Mouse (Mus musculus): ENCODE measurements around the gene Plekhh3.
A peak's percentile ranks its signal among the peaks of the same experiment; 100 is the strongest.
"Not testable (repeated sequence)": the region's sequence is repeated elsewhere in the genome, so short reads cannot be mapped to it uniquely, and the experiment has no call there.

The Plekhh3 gene

GRCm38 (mm10) chr11:101170354-101170810 is 769 bp downstream of the Plekhh3 start, which contains the start of gene Cntnap1:
Cntnap1 (plus strand) TSS chr11:101170523.
- DNase-seq (ENCODE audit: low spot score), result no peak

- no peak for DNase-seq (ENCODE audit: low spot score)
Measured at GRCm38 (mm10) chr11:101169301-101170107, 1.6 kb downstream of the Plekhh3 start.

GRCm38 (mm10) chr11:101168301-101168980 is 2.7 kb downstream of the Plekhh3 start:
- DNase-seq (ENCODE audit: low spot score), result no peak

GRCm38 (mm10) chr11:101167963-101168300 is 3.2 kb downstream of the Plekhh3 start:
- no peak for DNase-seq (ENCODE audit: low spot score)

GRCm38 (mm10) chr11:101167211-101167962 is 3.8 kb downstream of the Plekhh3 start:
- no peak for DNase-seq (ENCODE audit: low spot score)

- DNase-seq (ENCODE audit: low spot score), result no peak
Measured at GRCm38 (mm10) chr11:101166357-101166756, 4.8 kb downstream of the Plekhh3 start.

- DNase-seq (ENCODE audit: low spot score), result no peak
Measured at GRCm38 (mm10) chr11:101164677-101165580, 6.2 kb downstream of the Plekhh3 start.

- no peak for DNase-seq (ENCODE audit: low spot score)
Measured at GRCm38 (mm10) chr11:101164351-101164665, 6.8 kb downstream of the Plekhh3 start.

- no peak for DNase-seq (ENCODE audit: low spot score)
Measured at GRCm38 (mm10) chr11:101163476-101164350, 7.4 kb downstream of the Plekhh3 start.

GRCm38 (mm10) chr11:101162772-101163171 is 8.4 kb downstream of the Plekhh3 start:
- no peak for DNase-seq (ENCODE audit: low spot score)

GRCm38 (mm10) chr11:101162301-101162700 is 8.8 kb downstream of the Plekhh3 start:
- no peak for DNase-seq (ENCODE audit: low spot score)

GRCm38 (mm10) chr11:101161551-101161950 is 9.6 kb downstream of the Plekhh3 start:
- no peak for DNase-seq (ENCODE audit: low spot score)

- not testable (repeated sequence) for DNase-seq (ENCODE audit: low spot score)
Measured at GRCm38 (mm10) chr11:101160981-101161505, 10.1 kb downstream of the Plekhh3 start.

- DNase-seq (ENCODE audit: low spot score), result not testable (repeated sequence)
Measured at GRCm38 (mm10) chr11:101160151-101160550, 11.0 kb downstream of the Plekhh3 start.

- peak; percentile 82 for DNase-seq (ENCODE audit: low spot score)
Measured at GRCm38 (mm10) chr11:101155728-101156371, 15.3 kb downstream of the Plekhh3 start, which contains the start of gene Tubg2. Tubg2 (plus strand) TSS chr11:101155907.

GRCm38 (mm10) chr11:101155151-101155550 is 16.0 kb downstream of the Plekhh3 start:
- no peak for DNase-seq (ENCODE audit: low spot score)

- no peak for DNase-seq (ENCODE audit: low spot score)
Measured at GRCm38 (mm10) chr11:101154648-101155047, 16.5 kb downstream of the Plekhh3 start.

GRCm38 (mm10) chr11:101152825-101153224 is 18.3 kb downstream of the Plekhh3 start:
- no peak for DNase-seq (ENCODE audit: low spot score)

GRCm38 (mm10) chr11:101151063-101151462 is 20.1 kb downstream of the Plekhh3 start:
- DNase-seq (ENCODE audit: low spot score), result no peak

Data from left cerebral cortex, adult 11 months (tissue).